Mouse (Mus musculus): ENCODE results near the gene Tiam1.

Tiam1 gene

DNA sequence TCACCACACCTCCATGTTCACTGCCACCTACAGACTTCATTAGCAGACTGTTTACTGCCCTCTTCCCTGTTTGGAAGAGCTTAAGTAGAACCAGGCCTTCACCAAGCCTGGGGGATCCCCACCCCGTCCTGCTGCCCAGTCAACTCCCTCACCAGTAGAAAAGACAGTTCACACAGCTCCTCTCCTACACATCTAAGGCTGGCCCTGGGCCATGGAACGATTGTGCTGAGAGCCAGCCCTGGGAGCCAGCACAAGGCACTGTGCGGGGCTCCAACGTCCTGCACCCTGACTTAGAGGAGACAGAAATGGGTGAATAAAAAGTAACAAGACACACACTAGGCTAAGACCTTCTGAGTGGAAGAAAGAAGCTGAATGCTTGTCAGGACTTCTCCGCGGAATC is 20.5 kb downstream of the Tiam1 start:
- in situ Hi-C loops (cut with MboI; ENCODE audit: low pct_unique_long_range_greater_than_20kb in 1 of 2, low sequenced_read_pairs in 2 of 2, unreplicated experiment in 1 of 2), result no loop called here

DNA sequence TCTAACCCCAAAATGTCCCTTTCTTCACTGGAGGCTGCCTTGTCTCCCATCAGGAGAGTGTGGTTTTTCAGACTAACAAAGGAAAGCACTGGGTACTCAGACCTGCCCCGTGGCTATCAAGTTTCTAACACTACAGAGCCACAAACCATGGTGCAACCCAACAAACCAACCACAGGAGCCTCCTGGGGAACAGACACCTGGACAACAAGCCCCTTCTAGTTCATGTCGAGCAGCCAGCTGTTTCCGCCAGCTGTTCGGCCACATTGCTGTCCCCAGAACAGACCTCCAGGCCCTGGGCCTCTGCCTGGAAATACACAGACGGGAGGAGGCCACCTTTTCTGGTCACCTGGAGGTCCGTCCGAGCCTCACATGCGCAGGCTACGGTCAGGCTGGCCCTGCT is 21.1 kb downstream of the Tiam1 start:
- in situ Hi-C loops (cut with MboI; ENCODE audit: low pct_unique_long_range_greater_than_20kb in 1 of 2, low sequenced_read_pairs in 2 of 2, unreplicated experiment in 1 of 2), result no loop called here

DNA sequence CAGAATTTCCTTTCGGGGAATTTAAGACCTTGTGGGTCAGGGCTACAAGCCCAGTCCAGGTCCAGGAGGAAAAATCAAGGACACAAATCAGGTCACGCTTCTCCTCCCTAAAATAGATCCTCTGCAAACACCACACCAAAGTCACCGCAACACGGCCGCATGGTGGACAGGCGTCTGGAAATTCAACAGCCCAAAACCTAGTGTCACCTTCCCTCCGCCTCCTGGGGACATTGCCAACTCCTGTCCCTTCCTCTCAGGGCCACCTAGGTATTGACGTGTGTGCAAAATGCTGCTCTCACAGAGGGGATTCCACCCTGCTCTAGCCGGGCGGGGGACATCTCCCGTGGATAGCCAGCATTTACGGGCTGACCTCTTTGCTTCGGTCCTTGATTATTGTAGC is 21.8 kb downstream of the Tiam1 start:
- in situ Hi-C loops (cut with MboI; ENCODE audit: low pct_unique_long_range_greater_than_20kb in 1 of 2, low sequenced_read_pairs in 2 of 2, unreplicated experiment in 1 of 2), result no loop called here

DNA sequence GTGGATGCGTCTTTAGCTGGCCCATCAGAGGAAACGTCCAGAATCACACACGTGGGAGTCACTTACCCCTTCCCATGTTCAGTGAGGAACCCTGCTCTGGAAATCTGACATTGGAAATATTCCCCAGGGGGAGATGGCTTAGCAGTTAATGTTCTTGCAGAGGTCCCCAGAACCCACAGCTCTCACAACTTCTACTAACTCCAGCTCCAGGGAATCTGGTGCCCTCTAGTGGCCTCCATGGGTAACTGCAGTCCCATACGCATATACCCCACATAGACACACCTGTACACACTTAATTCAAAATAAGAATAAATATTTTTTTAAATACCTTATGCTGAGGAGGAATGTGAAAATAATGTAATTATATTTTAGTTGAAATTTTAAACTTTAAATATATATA is 23.6 kb downstream of the Tiam1 start:
- in situ Hi-C loops (cut with MboI; ENCODE audit: low pct_unique_long_range_greater_than_20kb in 1 of 2, low sequenced_read_pairs in 2 of 2, unreplicated experiment in 1 of 2), result loop anchor here in 1 of 2 experiments (10.0 kb wide), 1 partner anchor 95 kb away; no protein-coding TSS in a partner anchor

DNA sequence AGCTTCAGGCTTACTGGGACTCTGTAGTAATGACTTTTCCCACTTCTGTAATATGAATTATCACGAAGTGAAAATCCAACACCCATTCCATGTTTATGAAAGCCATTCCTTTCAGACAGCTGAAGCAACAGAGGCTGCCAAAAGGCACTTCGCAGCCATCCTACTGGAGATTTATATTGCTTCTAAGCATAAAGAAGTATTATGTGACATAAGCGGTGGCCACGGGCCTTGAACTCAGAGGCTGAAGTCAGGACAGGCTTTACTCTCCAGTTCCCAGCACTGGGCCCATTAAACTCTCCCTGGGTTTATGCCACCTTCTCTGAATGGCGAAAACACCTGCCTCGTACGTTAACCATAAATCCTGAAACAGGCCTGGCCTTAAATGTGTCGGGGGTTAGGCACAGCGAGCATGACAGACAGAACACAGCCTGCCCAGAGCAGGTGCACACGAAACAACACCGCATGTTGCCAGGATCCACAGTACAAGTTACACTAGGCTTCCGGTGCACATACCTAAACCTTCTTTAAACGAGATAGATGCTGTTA is 26.9 kb downstream of the Tiam1 start:
- in situ Hi-C loops (cut with MboI; ENCODE audit: low pct_unique_long_range_greater_than_20kb in 1 of 2, low sequenced_read_pairs in 2 of 2, unreplicated experiment in 1 of 2), result loop anchor here in 1 of 2 experiments (10.0 kb wide), 1 partner anchor 92 kb away; no protein-coding TSS in a partner anchor

DNA sequence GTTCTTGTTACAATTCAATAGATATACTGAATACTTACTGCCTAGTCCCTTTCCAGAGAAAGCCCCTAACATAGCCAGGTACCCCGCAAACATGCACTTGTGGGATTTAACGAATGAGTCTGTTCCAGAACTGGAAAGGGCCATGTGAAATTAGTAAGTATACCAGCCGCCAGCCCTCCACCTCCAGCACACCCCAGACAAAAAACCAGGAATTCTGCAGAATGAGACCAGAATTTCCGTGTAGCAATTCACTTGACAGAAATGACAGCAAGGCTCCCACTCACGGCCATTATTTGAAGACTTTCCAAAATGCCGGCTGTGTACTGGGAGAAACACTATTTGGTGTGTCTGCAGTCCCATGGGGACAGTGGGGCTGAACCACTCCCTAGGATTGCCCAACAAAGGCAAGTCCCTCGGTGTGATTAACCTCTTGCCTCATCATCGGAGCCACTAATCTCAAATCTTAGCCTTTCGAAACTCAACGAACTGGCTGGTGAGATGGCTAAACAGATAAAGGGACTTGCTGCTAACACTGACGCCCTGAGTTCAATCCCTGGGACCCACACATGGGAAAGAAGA is 30.9 kb downstream of the Tiam1 start:
- in situ Hi-C loops (cut with MboI; ENCODE audit: low pct_unique_long_range_greater_than_20kb in 1 of 2, low sequenced_read_pairs in 2 of 2, unreplicated experiment in 1 of 2), result loop anchor here in 1 of 2 experiments (10.0 kb wide), 1 partner anchor 88 kb away; no protein-coding TSS in a partner anchor

DNA sequence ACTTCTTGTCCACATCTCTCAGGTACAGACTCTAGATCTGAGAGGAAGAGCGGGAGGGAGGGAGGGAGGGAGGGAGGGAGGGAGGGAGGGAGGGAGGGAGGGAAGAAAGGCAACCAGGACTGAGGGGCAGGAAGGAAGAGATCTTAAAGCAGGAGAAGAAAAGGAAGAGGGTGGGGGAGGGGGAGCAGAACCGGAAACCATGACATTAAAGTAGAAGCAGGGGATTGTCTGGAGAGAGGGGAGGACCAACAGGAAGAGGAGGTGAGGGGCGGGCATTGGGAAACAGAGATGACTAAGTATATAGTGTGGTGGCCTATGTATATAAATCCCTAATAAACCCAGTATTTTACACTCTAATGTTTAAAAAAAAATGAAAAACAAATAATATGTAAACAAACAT is 34.1 kb downstream of the Tiam1 start:
- in situ Hi-C loops (cut with MboI; ENCODE audit: low pct_unique_long_range_greater_than_20kb in 1 of 2, low sequenced_read_pairs in 2 of 2, unreplicated experiment in 1 of 2), result no loop called here

DNA sequence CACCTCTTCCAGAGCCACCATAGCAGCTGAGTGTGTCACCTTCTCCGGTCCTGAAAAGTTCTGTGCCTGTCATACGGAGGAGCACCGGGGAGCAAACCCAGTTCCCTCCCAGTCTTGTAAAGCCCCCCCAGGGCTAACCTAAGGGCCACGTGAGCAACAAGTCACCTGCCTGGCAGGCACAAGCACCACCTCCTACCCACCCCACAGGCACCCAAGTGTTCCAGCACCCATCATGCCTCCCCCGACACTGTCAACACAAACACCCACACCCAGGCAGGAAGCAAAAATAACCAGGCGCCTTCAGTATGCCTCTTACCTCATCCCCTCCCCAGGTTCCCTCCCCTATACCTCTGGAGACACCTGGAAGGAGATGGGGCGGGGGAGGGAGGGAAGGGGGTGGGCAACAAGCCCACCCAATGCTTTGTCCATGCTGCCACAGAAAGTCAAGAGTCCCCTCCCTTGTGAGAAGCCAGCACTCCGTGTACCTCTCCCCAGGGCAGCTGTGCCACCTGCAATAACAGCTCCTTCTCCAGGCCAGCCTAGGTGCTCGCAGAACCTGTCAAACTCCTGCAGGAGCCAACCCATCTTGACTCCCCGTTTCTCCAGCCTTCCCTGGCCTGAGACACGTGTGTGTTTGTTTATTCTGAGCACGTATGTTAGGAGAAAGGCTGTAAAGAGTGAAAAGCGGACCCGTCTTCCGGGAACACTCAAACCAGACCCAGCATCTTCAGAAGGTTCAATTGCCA is 38.7 kb downstream of the Tiam1 start:
- in situ Hi-C loops (cut with MboI; ENCODE audit: low pct_unique_long_range_greater_than_20kb in 1 of 2, low sequenced_read_pairs in 2 of 2, unreplicated experiment in 1 of 2), result no loop called here

DNA sequence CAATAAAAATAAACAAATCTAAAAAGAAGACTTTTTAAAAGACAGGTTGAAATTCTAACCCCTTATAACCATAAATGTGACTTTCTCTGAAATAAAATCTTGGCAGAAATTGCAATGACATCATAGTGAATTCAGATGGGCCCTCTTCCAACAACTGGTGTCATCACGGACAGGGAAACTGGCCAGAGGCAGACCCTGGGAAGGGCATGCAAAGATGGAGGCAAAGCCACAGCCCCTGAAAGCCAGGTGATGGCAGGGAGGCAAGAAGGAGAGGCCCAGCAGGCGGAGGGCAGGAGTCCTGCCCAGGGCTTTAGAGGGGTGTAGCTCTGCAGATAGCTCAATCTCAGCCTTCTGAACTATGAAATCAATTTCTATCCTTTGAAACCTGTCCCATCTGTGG is 39.8 kb downstream of the Tiam1 start:
- in situ Hi-C loops (cut with MboI; ENCODE audit: low pct_unique_long_range_greater_than_20kb in 1 of 2, low sequenced_read_pairs in 2 of 2, unreplicated experiment in 1 of 2), result no loop called here

DNA sequence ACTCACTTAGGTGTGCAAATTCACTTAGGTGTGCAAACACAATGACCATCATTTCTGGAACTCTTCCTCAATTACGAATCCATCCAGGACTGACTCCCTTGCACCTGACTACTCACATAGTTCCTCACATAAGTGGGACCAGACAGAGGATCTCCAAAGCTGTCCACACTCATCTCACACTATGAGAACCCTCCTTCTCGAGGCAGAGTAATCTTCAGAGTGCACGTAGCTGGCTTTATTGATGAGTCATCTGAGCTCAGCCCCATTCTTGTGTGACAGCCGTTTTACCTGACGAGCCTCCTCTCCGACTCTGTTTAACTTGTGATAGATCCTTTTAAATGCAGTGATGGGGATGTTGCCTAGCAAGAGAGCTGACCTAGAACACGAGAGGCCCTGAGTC is 41.0 kb downstream of the Tiam1 start:
- in situ Hi-C loops (cut with MboI; ENCODE audit: low pct_unique_long_range_greater_than_20kb in 1 of 2, low sequenced_read_pairs in 2 of 2, unreplicated experiment in 1 of 2), result no loop called here

DNA sequence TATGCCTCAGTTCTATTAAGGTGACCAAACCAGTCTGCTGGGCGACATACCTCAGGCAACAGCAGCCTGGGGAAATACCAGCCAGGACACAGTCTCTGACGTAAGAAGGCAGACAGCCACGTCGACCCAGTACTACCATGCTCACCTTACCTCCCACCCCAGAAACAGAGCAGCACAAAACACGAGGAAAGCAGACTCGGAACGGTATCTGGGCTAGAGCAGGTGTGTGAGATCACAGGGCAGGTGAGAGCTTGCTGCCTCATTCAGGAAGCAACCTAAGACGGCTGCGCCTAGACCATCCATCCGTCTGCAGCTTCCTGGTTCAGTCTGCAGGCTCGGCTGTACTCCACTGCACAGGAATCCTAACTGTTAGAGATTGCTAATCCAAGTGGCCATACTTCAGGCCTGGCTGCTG is 45.4 kb downstream of the Tiam1 start:
- in situ Hi-C loops (cut with MboI; ENCODE audit: low pct_unique_long_range_greater_than_20kb in 1 of 2, low sequenced_read_pairs in 2 of 2, unreplicated experiment in 1 of 2), result no loop called here

DNA sequence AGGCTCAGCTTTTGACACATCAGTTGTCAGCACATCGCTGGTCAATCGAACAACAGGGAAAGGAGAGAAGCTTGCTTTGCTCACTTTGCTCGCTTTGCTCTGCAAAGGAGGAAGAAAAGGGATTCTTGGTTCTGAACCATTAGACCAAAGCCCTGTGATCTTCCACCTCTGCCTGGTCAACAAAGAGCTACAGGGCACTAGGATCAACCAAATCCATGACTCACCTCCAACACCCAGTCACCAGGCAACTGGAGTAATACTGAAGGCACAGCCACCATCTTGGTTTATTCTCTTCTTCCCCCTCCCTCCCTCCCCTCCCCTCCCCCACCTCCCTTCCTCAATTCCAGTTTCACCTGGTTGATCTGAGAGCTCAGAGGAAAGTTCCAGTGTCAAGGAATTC is 45.8 kb downstream of the Tiam1 start:
- in situ Hi-C loops (cut with MboI; ENCODE audit: low pct_unique_long_range_greater_than_20kb in 1 of 2, low sequenced_read_pairs in 2 of 2, unreplicated experiment in 1 of 2), result no loop called here

DNA sequence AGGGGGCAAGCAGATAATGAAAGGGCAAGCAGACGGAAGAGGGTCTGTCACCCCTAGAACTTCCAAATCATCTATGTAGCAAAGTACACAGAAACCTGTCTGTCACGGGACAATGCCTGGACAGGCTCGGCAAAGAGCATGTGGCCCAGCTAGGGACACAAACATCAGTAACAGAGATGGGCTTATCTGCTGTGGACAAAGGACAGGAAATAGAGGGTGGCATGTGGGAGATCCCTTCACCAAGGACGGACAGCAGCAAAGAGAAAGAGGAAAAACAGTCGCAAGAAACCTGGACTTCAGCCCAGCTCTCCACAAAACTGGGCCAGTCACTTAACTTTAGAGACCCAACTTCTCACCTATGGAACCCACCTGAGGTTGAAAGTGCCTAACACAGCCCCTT is 47.6 kb downstream of the Tiam1 start:
- in situ Hi-C loops (cut with MboI; ENCODE audit: low pct_unique_long_range_greater_than_20kb in 1 of 2, low sequenced_read_pairs in 2 of 2, unreplicated experiment in 1 of 2), result no loop called here

DNA sequence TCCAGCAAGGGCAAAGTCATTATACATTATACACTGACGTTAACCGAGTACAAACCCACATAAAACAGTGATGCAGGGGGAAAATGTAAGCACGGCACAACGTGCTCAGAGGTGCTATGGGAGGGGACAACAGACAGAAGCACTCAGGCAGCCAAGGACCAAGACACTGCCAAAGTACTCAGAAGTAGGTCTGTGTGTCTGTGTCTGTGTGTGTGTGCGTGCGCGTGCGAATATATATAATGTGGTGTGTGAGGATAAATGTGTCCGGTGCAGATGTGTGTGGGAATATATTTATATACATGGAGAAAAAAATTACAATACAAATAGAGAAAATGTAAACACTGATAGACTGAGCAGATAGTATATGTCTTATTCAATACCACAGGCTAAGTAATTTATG is 50.6 kb downstream of the Tiam1 start:
- in situ Hi-C loops (cut with MboI; ENCODE audit: low pct_unique_long_range_greater_than_20kb in 1 of 2, low sequenced_read_pairs in 2 of 2, unreplicated experiment in 1 of 2), result no loop called here

DNA sequence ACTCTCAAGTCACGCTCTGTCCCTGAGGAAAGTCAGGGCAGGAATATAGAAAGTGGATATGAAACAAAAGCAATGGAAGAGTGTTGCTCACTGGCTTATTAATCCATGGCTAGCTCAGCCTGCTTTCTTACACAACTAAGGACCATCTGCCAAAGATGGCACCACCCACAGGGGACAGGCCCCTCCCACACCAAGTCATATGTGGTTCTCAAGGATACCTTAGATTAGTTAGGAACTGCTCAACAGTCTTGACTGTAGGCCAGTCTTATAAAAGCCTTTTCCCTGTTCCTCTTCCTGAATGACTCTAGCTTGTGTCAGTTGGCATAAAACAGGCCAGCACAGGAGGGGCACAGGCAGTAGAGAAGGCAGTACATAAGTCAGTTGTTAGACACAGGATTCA is 51.7 kb downstream of the Tiam1 start:
- in situ Hi-C loops (cut with MboI; ENCODE audit: low pct_unique_long_range_greater_than_20kb in 1 of 2, low sequenced_read_pairs in 2 of 2, unreplicated experiment in 1 of 2), result no loop called here

DNA sequence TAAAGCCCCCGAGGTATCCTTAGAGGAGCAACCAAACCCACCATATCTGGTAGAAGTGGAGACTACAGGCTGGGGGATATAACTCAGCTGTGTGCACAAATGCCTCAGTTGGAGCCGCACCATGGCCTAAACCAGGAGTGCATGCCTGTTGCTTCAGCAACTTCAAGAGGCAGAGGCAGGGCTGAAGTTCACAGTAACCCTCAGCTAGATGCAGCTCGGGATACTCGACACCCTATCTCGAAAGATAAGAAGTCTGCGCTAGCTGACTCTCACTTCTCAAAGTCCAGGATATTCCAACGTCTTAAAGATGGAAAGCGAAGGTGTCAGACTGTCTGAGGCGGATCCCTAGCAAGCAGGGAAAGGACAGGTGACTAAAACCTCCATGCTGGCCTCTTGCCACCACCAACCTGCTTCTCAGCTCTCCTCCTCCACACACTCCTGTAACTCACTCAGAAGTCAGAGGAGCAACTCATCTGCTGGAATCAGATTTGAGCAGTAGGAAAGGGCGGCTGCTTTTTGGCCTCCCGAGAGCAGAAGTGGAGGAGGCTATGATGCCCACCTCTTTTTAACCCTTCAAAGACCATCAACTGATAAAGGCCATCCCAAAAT is 52.4 kb downstream of the Tiam1 start:
- in situ Hi-C loops (cut with MboI; ENCODE audit: low pct_unique_long_range_greater_than_20kb in 1 of 2, low sequenced_read_pairs in 2 of 2, unreplicated experiment in 1 of 2), result no loop called here

DNA sequence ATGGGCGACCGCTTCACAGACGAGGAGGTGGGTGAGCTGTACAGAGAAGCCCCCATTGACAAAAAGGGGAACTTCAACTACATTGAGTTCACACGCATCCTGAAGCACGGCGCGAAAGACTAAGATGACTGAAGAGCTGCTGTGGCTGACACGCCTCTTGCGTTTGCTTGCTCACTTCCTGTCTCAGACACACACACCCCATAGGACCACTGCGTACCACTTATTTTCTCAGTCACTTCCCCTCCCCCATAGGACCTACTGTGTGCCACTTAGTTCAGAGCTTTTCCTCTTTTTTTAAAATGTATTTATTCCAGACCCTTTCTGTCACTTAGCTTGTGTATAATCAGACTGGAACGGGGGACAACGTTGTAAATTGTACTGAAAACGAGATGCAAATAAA is 53.2 kb downstream of the Tiam1 start:
- in situ Hi-C loops (cut with MboI; ENCODE audit: low pct_unique_long_range_greater_than_20kb in 1 of 2, low sequenced_read_pairs in 2 of 2, unreplicated experiment in 1 of 2), result no loop called here

DNA sequence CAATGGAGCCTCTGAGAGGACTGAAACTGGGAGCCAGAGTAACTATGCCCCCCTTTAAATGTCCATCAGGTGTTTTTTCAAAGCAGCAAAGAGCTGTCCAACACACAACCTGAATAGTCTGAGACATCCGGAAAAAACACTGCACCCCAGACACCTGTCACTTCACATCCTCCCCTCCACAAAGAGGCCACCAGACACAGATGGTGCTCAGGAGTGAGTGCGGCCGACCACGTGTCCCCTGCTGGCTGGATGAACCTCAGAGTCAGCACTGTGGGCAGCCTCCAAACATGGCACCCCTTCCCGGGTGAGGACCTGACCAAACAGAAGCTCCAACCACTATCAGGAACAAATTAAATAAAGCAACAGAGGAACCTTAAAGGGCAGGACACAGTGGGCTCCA is 56.3 kb downstream of the Tiam1 start:
- in situ Hi-C loops (cut with MboI; ENCODE audit: low pct_unique_long_range_greater_than_20kb in 1 of 2, low sequenced_read_pairs in 2 of 2, unreplicated experiment in 1 of 2), result no loop called here

DNA sequence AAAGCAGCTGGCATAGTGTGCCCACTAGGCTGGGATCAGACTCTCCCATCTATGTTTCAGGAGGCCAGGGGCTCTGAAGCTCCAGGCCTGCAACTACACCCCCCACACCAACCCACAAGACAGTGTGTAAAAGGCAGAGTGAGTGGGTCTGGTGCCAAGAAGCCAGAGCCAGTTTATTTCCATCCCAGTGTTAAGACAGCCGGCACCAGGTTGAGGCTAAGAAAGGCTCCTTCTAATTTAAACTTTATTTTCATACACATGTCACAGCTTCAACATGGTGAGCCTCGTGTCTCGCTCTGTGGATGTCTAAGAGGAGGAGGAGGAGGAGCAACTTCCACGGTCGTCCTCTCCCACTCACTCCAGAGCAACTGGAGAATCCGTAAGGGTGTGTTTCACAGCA is 57.5 kb downstream of the Tiam1 start:
- in situ Hi-C loops (cut with MboI; ENCODE audit: low pct_unique_long_range_greater_than_20kb in 1 of 2, low sequenced_read_pairs in 2 of 2, unreplicated experiment in 1 of 2), result no loop called here

DNA sequence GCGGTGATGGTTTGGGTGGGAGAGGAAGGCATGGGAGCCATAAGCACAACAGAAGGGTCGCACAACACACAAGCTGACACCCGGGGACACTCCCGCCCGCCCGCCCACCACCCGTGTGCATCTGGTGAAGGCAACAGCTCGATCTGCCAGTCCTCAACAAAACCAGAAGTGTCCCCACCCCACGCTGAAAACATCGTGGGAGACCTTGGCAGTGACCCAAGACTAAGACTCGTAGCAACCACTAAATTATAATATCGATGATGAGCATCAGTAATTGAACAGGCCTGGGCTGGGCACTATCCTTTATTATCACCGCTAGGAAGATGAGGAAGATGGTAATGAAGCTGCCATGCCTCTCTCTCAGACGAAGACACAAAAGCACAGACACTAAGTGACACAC is 58.0 kb downstream of the Tiam1 start:
- in situ Hi-C loops (cut with MboI; ENCODE audit: low pct_unique_long_range_greater_than_20kb in 1 of 2, low sequenced_read_pairs in 2 of 2, unreplicated experiment in 1 of 2), result no loop called here

Measured in mouse embryonic stem cell (cell line).